Comparison of ENCODE assay signal across 11 mouse cellular contexts in genomic region chr16:34078732-34079131, GRCm38 (mm10).
A peak's percentile ranks its signal among the peaks of the same experiment; 100 is the strongest.
DNase-seq lines count a peak whose midpoint lies in the region; ATAC-seq lines count a peak whose summit lies in the region.
"Had no signal": no experiment of that assay in that cellular context is flagged by ENCODE, and none has a peak within 500 bp of the region (broad histone marks: within the 10 kb centered on the region; RNA-seq: fewer than 3 reads in every experiment).

No protein-coding gene starts in this region.

- H3K4me2 ChIP-seq in intestine, embryonic 15.5 days (replicated peaks), result no peak overlapping the region
- no peak overlapping the region for H3K4me2 ChIP-seq in intestine, embryonic 16.5 days (ENCODE audit: low read depth, low read length)
- no peak overlapping the region for H3K4me2 ChIP-seq in heart, embryonic 12.5 days
- no peak overlapping the region for H3K4me2 ChIP-seq in liver, embryonic 15.5 days
- H3K4me2 ChIP-seq: midbrain, embryonic 15.5 days had no signal

- no peaks in the 10 kb centered on the region for H3K27me3 ChIP-seq in intestine, embryonic 15.5 days (replicated peaks)
- no peaks in the 10 kb centered on the region for H3K27me3 ChIP-seq in intestine, embryonic 16.5 days (replicated peaks; ENCODE audit: control insufficient read depth, insufficient read depth, low read length)
- no peaks in the 10 kb centered on the region for H3K27me3 ChIP-seq in heart, embryonic 12.5 days (replicated peaks)
- no peaks in the 10 kb centered on the region for H3K27me3 ChIP-seq in liver, embryonic 15.5 days
- H3K27me3 ChIP-seq: midbrain, embryonic 15.5 days had no signal

- H3K9ac ChIP-seq in intestine, embryonic 15.5 days, result no peak overlapping the region
- no peak overlapping the region for H3K9ac ChIP-seq in intestine, embryonic 16.5 days (ENCODE audit: low read depth, low read length)
- no peak overlapping the region for H3K9ac ChIP-seq in heart, embryonic 12.5 days
- no peak overlapping the region for H3K9ac ChIP-seq in liver, embryonic 15.5 days
- H3K9ac ChIP-seq: midbrain, embryonic 15.5 days had no signal

- no peaks in the 10 kb centered on the region for H3K36me3 ChIP-seq in intestine, embryonic 15.5 days
- H3K36me3 ChIP-seq in intestine, embryonic 16.5 days (ENCODE audit: control insufficient read depth, insufficient read depth, low read length), result no peaks in the 10 kb centered on the region
- peaks cover 3% of the 10 kb centered on the region; the same call in 1 of the 2 replicates for H3K36me3 ChIP-seq in heart, embryonic 12.5 days
- no peaks in the 10 kb centered on the region for H3K36me3 ChIP-seq in liver, embryonic 15.5 days (replicated peaks)
- H3K36me3 ChIP-seq: midbrain, embryonic 15.5 days had no signal

- H3K9me3 ChIP-seq in intestine, embryonic 15.5 days, result 0 out of 2 replicates have a peak, but pooled peaks cover 3% of the 10 kb centered on the region
- H3K9me3 ChIP-seq in intestine, embryonic 16.5 days (ENCODE audit: control insufficient read depth, low read length), result no peaks in the 10 kb centered on the region
- H3K9me3 ChIP-seq in heart, embryonic 12.5 days (replicated peaks), result peaks cover 3% of the 10 kb centered on the region; the same call in 1 of the 2 replicates
- no peaks in the 10 kb centered on the region for H3K9me3 ChIP-seq in liver, embryonic 15.5 days (replicated peaks)
- H3K9me3 ChIP-seq: midbrain, embryonic 15.5 days had no signal

- peak overlapping the region; percentile 10; the same call in 1 of the 2 replicates for H3K27ac ChIP-seq in intestine, embryonic 15.5 days
- no peak overlapping the region for H3K27ac ChIP-seq in intestine, embryonic 16.5 days (ENCODE audit: low read length)
- peak overlapping the region; percentile 70 for H3K27ac ChIP-seq in heart, embryonic 12.5 days (ENCODE audit: poor library complexity, severe bottlenecking)
- H3K27ac ChIP-seq in liver, embryonic 15.5 days (replicated peaks), result 0 out of 2 replicates have a peak overlapping the region, but pooled peaks have one; percentile 19
- H3K27ac ChIP-seq: midbrain, embryonic 15.5 days had no signal

- DNase-seq in lung, postnatal 4 days, result no peak
- no peak for DNase-seq in kidney, adult 18-20 months
- DNase-seq in thymus, postnatal 4 days, result no peak
- DNase-seq: adrenal gland, postnatal 10 days; cerebellum, postnatal 36 days had no signal

- no peak overlapping the region for H3K4me3 ChIP-seq in intestine, embryonic 15.5 days (replicated peaks)
- no peak overlapping the region for H3K4me3 ChIP-seq in intestine, embryonic 16.5 days (ENCODE audit: low read length)
- no peak overlapping the region for H3K4me3 ChIP-seq in heart, embryonic 12.5 days
- no peak overlapping the region for H3K4me3 ChIP-seq in liver, embryonic 15.5 days (replicated peaks)
- H3K4me3 ChIP-seq: midbrain, embryonic 15.5 days had no signal

- 68% methylated on average over 2 of the region's 2 CpGs for WGBS in intestine, embryonic 15.5 days
- 76% methylated on average over 2 of the region's 2 CpGs for WGBS in intestine, embryonic 16.5 days
- WGBS in heart, embryonic 12.5 days, result 42% methylated on average over 2 of the region's 2 CpGs
- WGBS in liver, embryonic 15.5 days (ENCODE audit: insufficient replicate concordance), result 44% methylated on average over 2 of the region's 2 CpGs

- no peak for ATAC-seq in intestine, embryonic 15.5 days
- ATAC-seq in intestine, embryonic 16.5 days, result no peak
- peak; percentile 36; the same call in 1 of the 2 replicates for ATAC-seq in common myeloid progenitor, adult 5-6 weeks (replicated peaks; ENCODE audit: low read depth, poor library complexity, severe bottlenecking)
- no peak for ATAC-seq in heart, embryonic 12.5 days (ENCODE audit: insufficient number of reproducible peaks, low FRiP score)
- ATAC-seq in liver, embryonic 15.5 days (ENCODE audit: insufficient read depth), result no peak
- ATAC-seq: midbrain, embryonic 15.5 days had no signal

- H3K4me1 ChIP-seq in intestine, embryonic 15.5 days (replicated peaks), result peaks cover 18% of the 10 kb centered on the region
- H3K4me1 ChIP-seq in intestine, embryonic 16.5 days (ENCODE audit: control insufficient read depth, insufficient read depth, low read length), result peaks cover 17% of the 10 kb centered on the region
- H3K4me1 ChIP-seq in heart, embryonic 12.5 days (replicated peaks), result peaks cover 74% of the 10 kb centered on the region
- peaks cover 40% of the 10 kb centered on the region for H3K4me1 ChIP-seq in liver, embryonic 15.5 days (replicated peaks)
